Mouse (Mus musculus) heart, embryonic 10.5 days (tissue): ENCODE measurements at regions not wholly inside any gene's neighbourhood (a gene's known extent, or its start where the extent isn't known, plus 50 kb on each side); places are given as distances from the start of the nearest gene placed in this dataset.

Experiments used
- DNase-seq: peaks from one replicate; pipeline ENCODE4 v3.0.0-alpha.2; 2017; ENCODE audit warnings: low spot score
- H3K27ac ChIP-seq: fragments of 300-500 bp; sonication (generic); 2 replicates; pipeline ENCODE4 v1.5.1; 2016; ENCODE audit warnings: mild to moderate bottlenecking
- H3K27me3 ChIP-seq: fragments of 300-500 bp; sonication (generic); 2 replicates; pipeline ENCODE4 v1.6.1; 2016; ENCODE audit warnings: mild to moderate bottlenecking; ENCODE audit not compliant: poor library complexity, insufficient read depth, severe bottlenecking
- H3K36me3 ChIP-seq: fragments of 300-500 bp; sonication (generic); 2 replicates; pipeline ENCODE4 v1.6.1; 2016; ENCODE audit warnings: mild to moderate bottlenecking, moderate library complexity
- H3K4me1 ChIP-seq: fragments of 300-500 bp; sonication (generic); 2 replicates; pipeline ENCODE4 v1.6.1; 2016; ENCODE audit warnings: mild to moderate bottlenecking
- H3K4me3 ChIP-seq: fragments of 300-500 bp; sonication (generic); 2 replicates; pipeline ENCODE4 v1.5.1; 2016; ENCODE audit warnings: mild to moderate bottlenecking, moderate library complexity
- H3K9me3 ChIP-seq: fragments of 300-500 bp; sonication (generic); 2 replicates; pipeline ENCODE4 v1.6.1; 2016; ENCODE audit warnings: mild to moderate bottlenecking, moderate library complexity
- WGBS: fragments of 180-500 bp; shearing (Covaris S2); methylation state at CpG from one replicate; pipeline ENCODE4 v1.1.7; 2016; 5-methylcytosine and 5-hydroxymethylcytosine counted together

GRCm38 (mm10) chr1:42755958-42756357 is 60.4 kb downstream of the Pou3f3 start:
- 69% methylated on average over 5 of the region's 5 CpGs for WGBS

GRCm38 (mm10) chr1:42756497-42756896 is 60.9 kb downstream of the Pou3f3 start:
- Histone ChIP-seq H3K27ac (no peak overlapping the region), H3K4me3 (no peak overlapping the region), H3K4me1 (no peaks in the 10 kb centered on the region), H3K36me3 (no peaks in the 10 kb centered on the region), H3K9me3 (no peaks in the 10 kb centered on the region), H3K27me3 (no peaks in the 10 kb centered on the region)
- DNase-seq: no peak

More at GRCm38 (mm10) chr1:42755958-42756357, 60.4 kb downstream of the Pou3f3 start:
- Histone ChIP-seq H3K27me3 (no peaks in the 10 kb centered on the region), H3K4me1 (no peaks in the 10 kb centered on the region), H3K36me3 (no peaks in the 10 kb centered on the region), H3K27ac (no peak overlapping the region), H3K9me3 (no peaks in the 10 kb centered on the region), H3K4me3 (no peak overlapping the region)
- no peak for DNase-seq

GRCm38 (mm10) chr1:42763447-42763846 is 67.9 kb downstream of the Pou3f3 start:
- Histone ChIP-seq H3K4me3 (no peak overlapping the region), H3K9me3 (no peaks in the 10 kb centered on the region), H3K27ac (no peak overlapping the region), H3K4me1 (no peaks in the 10 kb centered on the region), H3K36me3 (no peaks in the 10 kb centered on the region), H3K27me3 (no peaks in the 10 kb centered on the region)
- DNase-seq: no peak
- 65% methylated on average over 2 of the region's 2 CpGs for WGBS

GRCm38 (mm10) chr1:42764048-42764447 is 68.5 kb downstream of the Pou3f3 start:
- H3K4me3 ChIP-seq: no peak overlapping the region
- no peaks in the 10 kb centered on the region for H3K27me3 ChIP-seq
- H3K4me1 ChIP-seq: no peaks in the 10 kb centered on the region
- no peak overlapping the region for H3K27ac ChIP-seq
- no peaks in the 10 kb centered on the region for H3K9me3 ChIP-seq
- 71% methylated on average over 2 of the region's 2 CpGs for WGBS
- H3K36me3 ChIP-seq: no peaks in the 10 kb centered on the region
- no peak for DNase-seq

GRCm38 (mm10) chr1:42770085-42770484 is 74.5 kb downstream of the Pou3f3 start:
- H3K9me3 ChIP-seq: no peaks in the 10 kb centered on the region
- 0 out of 2 replicates have a peak, but pooled peaks cover 3% of the 10 kb centered on the region for H3K4me1 ChIP-seq
- H3K4me3 ChIP-seq: no peak overlapping the region
- no peaks in the 10 kb centered on the region for H3K36me3 ChIP-seq
- no peak overlapping the region for H3K27ac ChIP-seq
- WGBS: 52% methylated on average over 9 of the region's 9 CpGs
- H3K27me3 ChIP-seq: no peaks in the 10 kb centered on the region
- no peak for DNase-seq

- WGBS: 47% methylated on average over 6 of the region's 6 CpGs
- no peaks in the 10 kb centered on the region for H3K9me3 ChIP-seq
- H3K27ac ChIP-seq: no peak overlapping the region
- no peaks in the 10 kb centered on the region for H3K27me3 ChIP-seq
- no peaks in the 10 kb centered on the region for H3K36me3 ChIP-seq
- H3K4me3 ChIP-seq: no peak overlapping the region
- 0 out of 2 replicates have a peak, but pooled peaks cover 3% of the 10 kb centered on the region for H3K4me1 ChIP-seq
- DNase-seq: no peak
Observed at GRCm38 (mm10) chr1:42772000-42772399, 76.4 kb downstream of the Pou3f3 start.

- no peak for DNase-seq
- Histone ChIP-seq H3K36me3 (no peaks in the 10 kb centered on the region), H3K9me3 (no peaks in the 10 kb centered on the region), H3K4me3 (no peak overlapping the region), H3K27me3 (no peaks in the 10 kb centered on the region), H3K27ac (no peak overlapping the region), H3K4me1 (0 out of 2 replicates have a peak, but pooled peaks cover 3% of the 10 kb centered on the region)
- 49% methylated on average over 20 of the region's 20 CpGs for WGBS
Observed at GRCm38 (mm10) chr1:42773851-42774464, 77.1 kb upstream of the Mrps9 start.

- no peak overlapping the region for H3K4me3 ChIP-seq
- no peaks in the 10 kb centered on the region for H3K9me3 ChIP-seq
- H3K36me3 ChIP-seq: no peaks in the 10 kb centered on the region
- 0 out of 2 replicates have a peak, but pooled peaks cover 3% of the 10 kb centered on the region for H3K4me1 ChIP-seq
- DNase-seq: no peak
- 88% methylated on average over 7 of the region's 7 CpGs for WGBS
- H3K27ac ChIP-seq: no peak overlapping the region
- H3K27me3 ChIP-seq: no peaks in the 10 kb centered on the region; the same call in 1 of the 2 replicates
Observed at GRCm38 (mm10) chr1:42774971-42775892, 75.8 kb upstream of the Mrps9 start.

- no peaks in the 10 kb centered on the region for H3K4me1 ChIP-seq
- WGBS: 83% methylated on average over 2 of the region's 2 CpGs
Observed at GRCm38 (mm10) chr1:42775893-42776287, 75.1 kb upstream of the Mrps9 start.

GRCm38 (mm10) chr1:42777416-42777815 is 73.6 kb upstream of the Mrps9 start:
- no peak for DNase-seq
- 83% methylated on average over 1 of the region's 1 CpGs for WGBS
- H3K27ac ChIP-seq: no peak overlapping the region
- H3K4me1 ChIP-seq: no peaks in the 10 kb centered on the region
- H3K4me3 ChIP-seq: no peak overlapping the region
- H3K36me3 ChIP-seq: no peaks in the 10 kb centered on the region
- H3K9me3 ChIP-seq: no peaks in the 10 kb centered on the region
- no peaks in the 10 kb centered on the region; the same call in 1 of the 2 replicates for H3K27me3 ChIP-seq

More at GRCm38 (mm10) chr1:42775893-42776287, 75.1 kb upstream of the Mrps9 start:
- no peak overlapping the region for H3K4me3 ChIP-seq
- no peak overlapping the region for H3K27ac ChIP-seq
- no peak for DNase-seq
- no peaks in the 10 kb centered on the region for H3K36me3 ChIP-seq
- no peaks in the 10 kb centered on the region for H3K9me3 ChIP-seq
- no peaks in the 10 kb centered on the region; the same call in 1 of the 2 replicates for H3K27me3 ChIP-seq

- no peak for DNase-seq
Observed at GRCm38 (mm10) chr1:42779761-42780160, 71.3 kb upstream of the Mrps9 start.

GRCm38 (mm10) chr1:42780266-42780665 is 70.8 kb upstream of the Mrps9 start:
- DNase-seq: no peak

More at GRCm38 (mm10) chr1:42779761-42780160, 71.3 kb upstream of the Mrps9 start:
- Histone ChIP-seq H3K27ac (no peak overlapping the region), H3K27me3 (no peaks in the 10 kb centered on the region; the same call in 1 of the 2 replicates), H3K4me1 (no peaks in the 10 kb centered on the region), H3K9me3 (no peaks in the 10 kb centered on the region), H3K4me3 (no peak overlapping the region), H3K36me3 (no peaks in the 10 kb centered on the region)
- WGBS: 44% methylated on average over 5 of the region's 5 CpGs

GRCm38 (mm10) chr1:42781533-42781932 is 69.5 kb upstream of the Mrps9 start:
- no peaks in the 10 kb centered on the region for H3K4me1 ChIP-seq
- no peaks in the 10 kb centered on the region for H3K9me3 ChIP-seq
- H3K4me3 ChIP-seq: no peak overlapping the region
- no peaks in the 10 kb centered on the region for H3K36me3 ChIP-seq
- DNase-seq: no peak
- H3K27me3 ChIP-seq: no peaks in the 10 kb centered on the region; the same call in 1 of the 2 replicates
- H3K27ac ChIP-seq: no peak overlapping the region
- 67% methylated on average over 8 of the region's 8 CpGs for WGBS

More at GRCm38 (mm10) chr1:42780266-42780665, 70.8 kb upstream of the Mrps9 start:
- no peaks in the 10 kb centered on the region for H3K36me3 ChIP-seq
- H3K27me3 ChIP-seq: no peaks in the 10 kb centered on the region; the same call in 1 of the 2 replicates
- H3K9me3 ChIP-seq: no peaks in the 10 kb centered on the region
- no peaks in the 10 kb centered on the region for H3K4me1 ChIP-seq
- WGBS: 79% methylated on average over 15 of the region's 15 CpGs
- H3K4me3 ChIP-seq: no peak overlapping the region
- H3K27ac ChIP-seq: no peak overlapping the region
